Mouse (Mus musculus): Measurements from ENCODE around the gene Gm45062.

The Gm45062 gene

GRCm38 (mm10) chr6:8619582-8620350 is 360.5 kb downstream of the Gm45062 start:
- DNase-seq (ENCODE audit: low read depth), result peak; percentile 4

- DNase-seq (ENCODE audit: low read depth), result no peak
Observed at GRCm38 (mm10) chr6:8623045-8623444, 363.8 kb downstream of the Gm45062 start.

GRCm38 (mm10) chr6:8628226-8628625 is 369.0 kb downstream of the Gm45062 start:
- no peak for DNase-seq (ENCODE audit: low read depth)

- no peak for DNase-seq (ENCODE audit: low read depth)
Observed at GRCm38 (mm10) chr6:8628715-8629267, 369.5 kb downstream of the Gm45062 start.

GRCm38 (mm10) chr6:8630531-8630930 is 371.3 kb downstream of the Gm45062 start:
- DNase-seq (ENCODE audit: low read depth), result no peak

GRCm38 (mm10) chr6:8631362-8631761 is 372.1 kb downstream of the Gm45062 start:
- no peak for DNase-seq (ENCODE audit: low read depth)

- DNase-seq (ENCODE audit: low read depth), result no peak
Observed at GRCm38 (mm10) chr6:8631986-8632632, 372.9 kb downstream of the Gm45062 start.

- no peak for DNase-seq (ENCODE audit: low read depth)
Observed at GRCm38 (mm10) chr6:8632701-8633100, 373.5 kb downstream of the Gm45062 start.

GRCm38 (mm10) chr6:8638122-8638521 is 378.9 kb downstream of the Gm45062 start:
- no peak for DNase-seq (ENCODE audit: low read depth)

GRCm38 (mm10) chr6:8638899-8639298 is 379.6 kb downstream of the Gm45062 start:
- no peak for DNase-seq (ENCODE audit: low read depth)

GRCm38 (mm10) chr6:8639526-8639925 is 380.3 kb downstream of the Gm45062 start:
- DNase-seq (ENCODE audit: low read depth), result no peak

GRCm38 (mm10) chr6:8640863-8641262 is 381.6 kb downstream of the Gm45062 start:
- DNase-seq (ENCODE audit: low read depth), result no peak

GRCm38 (mm10) chr6:8644703-8645102 is 385.5 kb downstream of the Gm45062 start:
- DNase-seq (ENCODE audit: low read depth), result no peak

GRCm38 (mm10) chr6:8645708-8646107 is 386.5 kb downstream of the Gm45062 start:
- DNase-seq (ENCODE audit: low read depth), result no peak

All from c-Kit-positive CD71-positive TER-119-negative erythroid progenitor cells, embryonic 14.5 days (primary cell).